Mouse (Mus musculus) ES-E14 (cell line): ENCODE measurements around the gene Slc35e4.

Source experiments
- HCFC1 ChIP-seq: IDR thresholded peaks from 2 replicates; pipeline ENCODE4 v1.6.1; 2012; ENCODE audit warnings: low read length, inconsistent platforms, borderline replicate concordance; ENCODE audit not compliant: insufficient read depth
- ZC3H11A ChIP-seq: IDR thresholded peaks from 2 replicates; pipeline ENCODE4 v1.6.1; 2012; ENCODE audit warnings: low read depth, mild to moderate bottlenecking, inconsistent platforms, low read length, borderline replicate concordance
- ZNF384 ChIP-seq: IDR thresholded peaks from 2 replicates; pipeline ENCODE4 v1.6.1; 2012; ENCODE audit warnings: low read depth, low read length, inconsistent platforms

- no peak for TF ChIP-seq ZC3H11A
- TF ChIP-seq HCFC1 = no peak
- no peak for TF ChIP-seq ZNF384
Observed at GRCm38 (mm10) chr11:3935135-3935534, 20.7 kb upstream of the Slc35e4 start.
